Mouse (Mus musculus) embryonic facial prominence, embryonic 15.5 days (tissue): Measurements from ENCODE around the gene Kcnip1. TPM values are rescaled to one million over a fixed set of nuclear protein-coding genes. Genes with fewer than 3 reads are reported as not detected.

Experiments used
- ATAC-seq: fragments of 200-750 bp; cut with Nextera tagmentation; 2 replicates; pipeline ENCODE4 v1.8.0; 2017; ENCODE audit warnings: low read depth, moderate TSS enrichment; ENCODE audit not compliant: insufficient number of reproducible peaks, low FRiP score, low TSS enrichment
- H3K27ac ChIP-seq: fragments of 300-500 bp; sonication (generic); replicated peaks from 2 replicates; pipeline ENCODE4 v1.5.1; 2015; ENCODE audit warnings: mild to moderate bottlenecking, inconsistent platforms
- H3K27me3 ChIP-seq: fragments of 300-500 bp; sonication (generic); 2 replicates; pipeline ENCODE4 v1.6.1; 2015; ENCODE audit warnings: inconsistent platforms
- H3K36me3 ChIP-seq: fragments of 300-500 bp; sonication (generic); 2 replicates; pipeline ENCODE4 v1.6.1; 2015; ENCODE audit warnings: mild to moderate bottlenecking, inconsistent platforms
- H3K4me1 ChIP-seq: fragments of 300-500 bp; sonication (generic); 2 replicates; pipeline ENCODE4 v1.6.1; 2015; ENCODE audit warnings: inconsistent platforms
- H3K4me2 ChIP-seq: fragments of 300-500 bp; sonication (generic); replicated peaks from 2 replicates; pipeline ENCODE4 v1.6.1; 2015; ENCODE audit warnings: mild to moderate bottlenecking, inconsistent platforms
- H3K4me3 ChIP-seq: fragments of 300-500 bp; sonication (generic); replicated peaks from 2 replicates; pipeline ENCODE4 v1.5.1; 2015; ENCODE audit warnings: mild to moderate bottlenecking, inconsistent platforms
- H3K9ac ChIP-seq: fragments of 300-500 bp; sonication (generic); 2 replicates; pipeline ENCODE4 v1.6.1; 2015; ENCODE audit warnings: inconsistent platforms
- H3K9me3 ChIP-seq: fragments of 300-500 bp; sonication (generic); replicated peaks from 2 replicates; pipeline ENCODE4 v1.6.1; 2016; ENCODE audit warnings: inconsistent platforms
- WGBS: fragments of 180-500 bp; shearing (Covaris S2); methylation state at CpG from one replicate; pipeline ENCODE4 v1.1.7; 2015; 5-methylcytosine and 5-hydroxymethylcytosine counted together
- polyA plus RNA-seq: library from polyadenylated mRNA; unstranded; fragments of >200 nt; fragmentation: Nextera tagmentation; extraction: Ambion mirVana; gene quantifications from 2 replicates; pipeline ENCODE4 v1.2.1, GENCODE M21; 2015

Kcnip1 gene
- polyA plus RNA-seq, 1 experiment from 2014 or later = 6.6 TPM

DNA sequence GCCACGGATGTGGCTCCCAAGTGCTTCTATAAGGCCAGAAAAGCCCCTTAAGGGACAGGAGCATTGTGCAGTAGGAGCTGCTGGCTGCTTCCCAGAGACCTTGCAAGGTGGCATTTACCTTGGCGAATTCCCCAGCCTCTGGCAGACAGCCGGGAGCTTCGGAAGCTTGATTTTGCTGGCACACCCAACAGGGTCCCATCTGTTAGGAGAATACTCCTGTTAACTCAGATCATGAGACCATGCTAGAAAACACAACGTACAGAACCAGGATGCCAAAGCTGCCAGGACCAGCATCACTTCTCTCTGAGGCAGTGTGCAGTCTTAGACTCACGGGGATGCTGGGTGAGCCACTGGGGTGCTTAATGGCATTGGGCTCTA lies 165.1 kb downstream of the Kcnip1 start:
- H3K4me3 ChIP-seq = no peak overlapping the region
- no peak for ATAC-seq

DNA sequence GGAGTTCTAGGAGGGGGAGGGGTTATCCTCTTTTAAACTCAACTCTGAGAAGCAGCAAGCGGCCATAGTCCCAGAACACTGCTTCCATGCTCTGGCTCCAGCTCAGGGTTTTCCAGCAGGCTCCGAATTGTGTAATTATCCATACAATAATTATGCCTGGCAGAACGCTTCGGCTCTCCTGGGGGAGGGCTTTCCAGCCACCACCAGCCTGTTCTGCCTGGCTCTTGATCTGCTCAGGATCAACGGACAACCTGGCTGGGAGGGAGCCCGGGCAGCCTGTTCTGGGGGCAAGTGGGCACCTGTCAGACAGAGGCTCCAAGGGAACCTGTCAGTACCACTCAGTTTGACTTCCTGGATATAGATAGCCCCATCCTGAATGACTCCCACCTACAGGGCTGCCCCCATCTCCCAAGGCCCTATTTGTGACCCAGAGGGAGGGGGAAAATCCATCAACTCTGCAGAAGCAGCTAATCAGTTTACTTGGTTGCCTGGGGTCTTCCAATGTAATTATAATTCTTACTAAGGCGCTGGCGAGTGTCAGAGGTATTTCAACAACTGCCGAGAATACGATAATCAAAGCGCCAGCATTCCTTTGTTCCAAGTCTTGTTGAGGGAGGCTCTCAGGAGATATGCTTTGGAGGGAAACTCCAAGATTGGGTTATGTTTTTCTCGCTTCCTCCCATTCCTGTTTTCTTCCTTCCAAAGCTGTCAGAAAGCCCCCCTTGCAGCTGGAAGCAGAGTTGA lies 165.7 kb downstream of the Kcnip1 start:
- ATAC-seq = no peak
- 45% methylated on average over 12 of the region's 12 CpGs for WGBS
- Histone ChIP-seq H3K4me2 (no peak overlapping the region), H3K27ac (no peak overlapping the region), H3K36me3 (no peaks in the 10 kb centered on the region), H3K4me1 (peaks cover 17% of the 10 kb centered on the region; the same call in 1 of the 2 replicates), H3K27me3 (no peaks in the 10 kb centered on the region; the same call in 1 of the 2 replicates), H3K9me3 (no peaks in the 10 kb centered on the region), H3K4me3 (no peak overlapping the region), H3K9ac (no peak overlapping the region)

More for the DNA sequence above, 165.1 kb downstream of the Kcnip1 start:
- Histone ChIP-seq H3K4me1 (peaks cover 17% of the 10 kb centered on the region; the same call in 1 of the 2 replicates), H3K27ac (no peak overlapping the region), H3K4me2 (no peak overlapping the region), H3K9ac (no peak overlapping the region), H3K27me3 (no peaks in the 10 kb centered on the region; the same call in 1 of the 2 replicates), H3K36me3 (no peaks in the 10 kb centered on the region), H3K9me3 (no peaks in the 10 kb centered on the region)
- WGBS = 48% methylated on average over 6 of the region's 6 CpGs

- H3K4me2 ChIP-seq = no peak overlapping the region
- 21% methylated on average over 6 of the region's 6 CpGs for WGBS
- H3K9me3 ChIP-seq = no peaks in the 10 kb centered on the region
- H3K4me1 ChIP-seq = peaks cover 16% of the 10 kb centered on the region
- no peaks in the 10 kb centered on the region for H3K36me3 ChIP-seq
- H3K27ac ChIP-seq = no peak overlapping the region
- no peak overlapping the region for H3K4me3 ChIP-seq
- no peak overlapping the region for H3K9ac ChIP-seq
- no peaks in the 10 kb centered on the region; the same call in 1 of the 2 replicates for H3K27me3 ChIP-seq
- no peak for ATAC-seq
Measured at GRCm38 (mm10) chr11:33824739-33825138, 168.2 kb downstream of the Kcnip1 start.

DNA sequence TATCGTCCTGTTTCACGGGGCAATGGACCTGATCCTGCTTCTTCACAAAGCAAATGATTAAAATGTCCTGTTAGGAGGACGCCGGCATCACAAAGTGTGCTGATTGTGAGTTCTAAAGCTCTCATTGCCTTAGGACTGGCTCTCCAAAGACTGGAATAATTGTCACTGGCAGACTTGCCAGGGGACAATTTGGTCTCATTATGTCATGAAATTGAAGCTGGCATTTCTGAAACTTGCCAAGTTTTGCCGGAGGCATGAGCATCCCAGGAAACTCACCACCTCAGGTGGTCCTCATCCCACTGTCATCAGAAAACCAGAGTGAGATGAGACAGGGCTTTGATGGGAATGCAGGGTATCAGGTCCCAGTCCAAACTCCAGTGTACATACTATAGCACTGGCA lies 171.6 kb downstream of the Kcnip1 start:
- H3K27ac ChIP-seq = no peak overlapping the region
- peaks cover 8% of the 10 kb centered on the region; the same call in 1 of the 2 replicates for H3K4me1 ChIP-seq
- H3K4me3 ChIP-seq = no peak overlapping the region
- WGBS = 82% methylated on average over 5 of the region's 5 CpGs
- no peaks in the 10 kb centered on the region for H3K9me3 ChIP-seq
- no peak for ATAC-seq
- H3K4me2 ChIP-seq = no peak overlapping the region
- H3K9ac ChIP-seq = no peak overlapping the region
- H3K36me3 ChIP-seq = no peaks in the 10 kb centered on the region
- H3K27me3 ChIP-seq = peaks cover 3% of the 10 kb centered on the region; the same call in 1 of the 2 replicates

GRCm38 (mm10) chr11:33820876-33821275 lies 172.1 kb downstream of the Kcnip1 start:
- 87% methylated on average over 7 of the region's 7 CpGs for WGBS

GRCm38 (mm10) chr11:33818861-33819503 lies 174.0 kb downstream of the Kcnip1 start:
- H3K4me1 ChIP-seq = peaks cover 8% of the 10 kb centered on the region; the same call in 1 of the 2 replicates
- 8% methylated on average over 5 of the region's 5 CpGs for WGBS
- no peak overlapping the region for H3K9ac ChIP-seq
- no peak overlapping the region for H3K27ac ChIP-seq
- H3K4me3 ChIP-seq = no peak overlapping the region
- no peak for ATAC-seq
- no peaks in the 10 kb centered on the region for H3K36me3 ChIP-seq
- H3K4me2 ChIP-seq = no peak overlapping the region
- 0 out of 2 replicates have a peak, but pooled peaks cover 3% of the 10 kb centered on the region for H3K27me3 ChIP-seq
- no peaks in the 10 kb centered on the region for H3K9me3 ChIP-seq

More at GRCm38 (mm10) chr11:33820876-33821275, 172.1 kb downstream of the Kcnip1 start:
- H3K4me2 ChIP-seq = no peak overlapping the region
- H3K27me3 ChIP-seq = peaks cover 3% of the 10 kb centered on the region; the same call in 1 of the 2 replicates
- no peak for ATAC-seq
- H3K9ac ChIP-seq = no peak overlapping the region
- H3K4me3 ChIP-seq = no peak overlapping the region
- H3K27ac ChIP-seq = no peak overlapping the region
- peaks cover 8% of the 10 kb centered on the region; the same call in 1 of the 2 replicates for H3K4me1 ChIP-seq
- no peaks in the 10 kb centered on the region for H3K9me3 ChIP-seq
- H3K36me3 ChIP-seq = no peaks in the 10 kb centered on the region

- Histone ChIP-seq H3K4me2 (no peak overlapping the region), H3K27ac (no peak overlapping the region), H3K9ac (no peak overlapping the region), H3K4me3 (no peak overlapping the region), H3K27me3 (0 out of 2 replicates have a peak, but pooled peaks cover 3% of the 10 kb centered on the region), H3K4me1 (peaks cover 7% of the 10 kb centered on the region; the same call in 1 of the 2 replicates), H3K9me3 (no peaks in the 10 kb centered on the region), H3K36me3 (no peaks in the 10 kb centered on the region)
- WGBS = 33% methylated on average over 3 of the region's 3 CpGs
- ATAC-seq = no peak
Measured at GRCm38 (mm10) chr11:33816020-33816419, 176.9 kb downstream of the Kcnip1 start.

DNA sequence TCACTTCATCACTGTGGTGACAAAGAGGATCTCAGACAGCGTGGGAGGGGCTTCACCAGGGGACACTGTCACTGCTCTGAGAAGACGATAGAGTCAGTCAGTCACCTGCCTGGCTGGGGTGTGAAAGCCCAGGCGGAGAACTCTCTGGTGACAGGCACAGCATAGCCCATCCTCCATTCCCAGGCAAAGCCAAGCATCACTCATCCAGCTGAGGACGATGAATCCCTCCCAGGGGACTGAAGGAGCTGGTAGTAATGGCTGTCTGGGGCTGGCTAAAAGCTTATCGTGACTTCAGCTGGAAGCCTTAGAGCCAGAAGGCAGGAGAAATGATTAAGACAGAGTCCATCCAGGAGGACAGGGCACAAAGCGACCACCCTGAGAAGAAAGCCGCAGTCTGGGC lies 182.8 kb downstream of the Kcnip1 start:
- H3K27ac ChIP-seq = no peak overlapping the region
- no peak overlapping the region for H3K4me3 ChIP-seq
- no peaks in the 10 kb centered on the region for H3K36me3 ChIP-seq
- no peaks in the 10 kb centered on the region for H3K27me3 ChIP-seq
- no peak overlapping the region for H3K9ac ChIP-seq
- H3K4me2 ChIP-seq = no peak overlapping the region
- 70% methylated on average over 7 of the region's 7 CpGs for WGBS
- no peaks in the 10 kb centered on the region for H3K4me1 ChIP-seq
- H3K9me3 ChIP-seq = no peaks in the 10 kb centered on the region
- no peak for ATAC-seq

DNA sequence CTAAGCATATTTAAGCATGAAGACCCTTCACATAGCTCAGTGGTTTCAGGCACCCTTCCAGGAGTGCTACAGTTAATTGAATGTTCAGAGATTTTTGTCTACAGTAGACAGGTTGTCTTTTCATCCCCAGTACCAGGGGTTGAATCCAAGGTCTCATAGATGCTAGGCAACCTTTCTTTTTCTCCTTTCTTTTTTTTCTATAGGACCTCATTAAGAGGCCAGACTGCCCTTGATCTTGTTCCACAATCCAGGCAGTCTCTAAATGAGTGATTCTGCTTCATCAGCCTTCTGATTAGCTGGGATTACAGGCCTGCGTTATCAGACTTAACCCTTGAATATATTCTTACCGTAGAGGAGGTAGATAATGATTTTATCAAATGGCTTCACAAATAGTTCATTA lies 189.9 kb downstream of the Kcnip1 start:
- H3K4me2 ChIP-seq = no peak overlapping the region
- H3K4me3 ChIP-seq = no peak overlapping the region
- WGBS = 80% methylated on average over 2 of the region's 2 CpGs
- no peak overlapping the region for H3K9ac ChIP-seq
- ATAC-seq = no peak
- no peak overlapping the region for H3K27ac ChIP-seq
- no peaks in the 10 kb centered on the region for H3K9me3 ChIP-seq
- no peaks in the 10 kb centered on the region for H3K36me3 ChIP-seq
- H3K27me3 ChIP-seq = no peaks in the 10 kb centered on the region
- H3K4me1 ChIP-seq = peaks cover 19% of the 10 kb centered on the region

DNA sequence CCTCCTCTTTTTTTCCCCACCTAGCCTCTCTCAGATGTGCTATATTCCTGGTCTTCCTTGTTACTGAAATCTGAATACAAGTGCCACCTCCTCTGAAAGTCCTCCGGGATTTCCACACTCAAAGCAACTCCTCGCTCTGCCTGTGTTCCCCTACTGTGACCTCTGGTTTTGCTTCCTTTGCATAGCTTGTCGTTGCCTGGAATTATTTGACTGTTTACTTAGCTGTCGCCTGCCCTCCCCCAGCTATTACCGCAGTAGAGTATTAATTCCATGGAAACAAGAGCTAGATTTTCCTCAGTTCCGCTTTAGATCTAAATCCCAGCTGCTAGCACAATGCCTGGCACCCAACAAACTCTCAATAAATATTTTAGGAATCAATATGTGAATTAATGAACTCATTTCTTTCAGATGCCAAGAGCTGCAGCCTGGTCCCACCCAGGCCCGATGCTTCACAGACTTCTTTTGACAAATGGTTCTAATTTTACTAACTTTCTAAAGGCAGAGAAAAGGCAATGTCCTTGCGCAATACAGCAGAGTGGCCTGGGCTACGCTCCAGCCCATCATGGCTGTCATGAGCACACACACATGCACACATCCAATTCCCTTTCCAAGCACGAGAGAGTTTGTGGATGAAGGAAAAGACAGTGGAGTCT lies 192.4 kb downstream of the Kcnip1 start:
- H3K9me3 ChIP-seq = no peaks in the 10 kb centered on the region
- peak; percentile 52; the same call in 1 of the 2 replicates for ATAC-seq
- 32% methylated on average over 10 of the region's 10 CpGs for WGBS

GRCm38 (mm10) chr11:33799933-33800332 lies 193.0 kb downstream of the Kcnip1 start:
- no peaks in the 10 kb centered on the region for H3K9me3 ChIP-seq
- H3K36me3 ChIP-seq = no peaks in the 10 kb centered on the region
- no peaks in the 10 kb centered on the region for H3K27me3 ChIP-seq
- no peak overlapping the region for H3K4me3 ChIP-seq
- no peak overlapping the region for H3K27ac ChIP-seq
- peaks cover 20% of the 10 kb centered on the region for H3K4me1 ChIP-seq
- no peak overlapping the region for H3K9ac ChIP-seq
- H3K4me2 ChIP-seq = no peak overlapping the region
- no peak for ATAC-seq
- 44% methylated on average over 1 of the region's 1 CpGs for WGBS

More for the DNA sequence above, 192.4 kb downstream of the Kcnip1 start:
- Histone ChIP-seq H3K4me3 (no peak overlapping the region), H3K36me3 (no peaks in the 10 kb centered on the region), H3K4me1 (peaks cover 20% of the 10 kb centered on the region), H3K4me2 (no peak overlapping the region), H3K27ac (no peak overlapping the region), H3K9ac (no peak overlapping the region), H3K27me3 (no peaks in the 10 kb centered on the region)
